Mouse (Mus musculus) limb, embryonic 11.5 days (tissue): ENCODE measurements around the gene Cd40lg. TPM values are rescaled to one million over a fixed set of nuclear protein-coding genes. Genes with fewer than 3 reads are reported as not detected.

Source experiments
- ATAC-seq: fragments of 200-750 bp; cut with Nextera tagmentation; 2 replicates; pipeline ENCODE4 v1.8.0; 2017; ENCODE audit warnings: low read depth; ENCODE audit not compliant: insufficient number of reproducible peaks, low FRiP score, low TSS enrichment
- DNase-seq: peaks from one replicate; pipeline ENCODE4 v3.0.0-alpha.2; 2015; ENCODE audit warnings: low spot score
- H3K27ac ChIP-seq: fragments of 300-500 bp; sonication (generic); replicated peaks from 2 replicates; pipeline ENCODE4 v1.5.1; 2014; ENCODE audit warnings: low read depth, mild to moderate bottlenecking, low read length
- H3K27me3 ChIP-seq: fragments of 300-500 bp; sonication (generic); 2 replicates; pipeline ENCODE4 v1.6.1; 2014; ENCODE audit warnings: mild to moderate bottlenecking, low read length, mixed read lengths; ENCODE audit not compliant: control insufficient read depth, insufficient read depth
- H3K36me3 ChIP-seq: fragments of 300-500 bp; sonication (generic); 2 replicates; pipeline ENCODE4 v1.6.1; 2014; ENCODE audit warnings: mild to moderate bottlenecking, low read length, moderate library complexity, mixed read lengths; ENCODE audit not compliant: control insufficient read depth, insufficient read depth
- H3K4me1 ChIP-seq: fragments of 300-500 bp; sonication (generic); 2 replicates; pipeline ENCODE4 v1.6.1; 2014; ENCODE audit warnings: low read length, mixed read lengths; ENCODE audit not compliant: control insufficient read depth, insufficient read depth
- H3K4me2 ChIP-seq: fragments of 300-500 bp; sonication (generic); 2 replicates; pipeline ENCODE4 v1.6.1; 2014; ENCODE audit warnings: low read depth, mild to moderate bottlenecking, moderate library complexity; ENCODE audit not compliant: severe bottlenecking
- H3K4me3 ChIP-seq: fragments of 300-500 bp; sonication (generic); 2 replicates; pipeline ENCODE4 v1.5.1; 2014; ENCODE audit warnings: low read depth, low read length
- H3K9ac ChIP-seq: fragments of 300-500 bp; sonication (generic); 2 replicates; pipeline ENCODE4 v1.6.1; 2014; ENCODE audit warnings: mild to moderate bottlenecking, low read length
- H3K9me3 ChIP-seq: fragments of 300-500 bp; sonication (generic); 2 replicates; pipeline ENCODE4 v1.6.1; 2016; ENCODE audit warnings: low read length; ENCODE audit not compliant: control insufficient read depth
- WGBS: fragments of 180-500 bp; shearing (Covaris S2); extraction: QIAGEN DNeasy Blood & Tissue Kit; methylation state at CpG from one replicate; pipeline ENCODE4 v1.1.7; 2014; 5-methylcytosine and 5-hydroxymethylcytosine counted together
- polyA plus RNA-seq: library from polyadenylated mRNA; unstranded; fragments of >200 nt; fragmentation: Nextera tagmentation; extraction: Ambion mirVana; gene quantifications from 2 replicates; pipeline ENCODE4 v1.2.1, GENCODE M21; 2014

The Cd40lg gene
- not detected in 2 replicates for polyA plus RNA-seq

- no peak within 1 kb of the TSS for H3K9ac ChIP-seq
- ATAC-seq (no peak), DNase-seq (no peak)
- no peaks in the 10 kb centered on the region for H3K36me3 ChIP-seq
- H3K27me3 ChIP-seq = no peaks in the 10 kb centered on the region
- no peak within 1 kb of the TSS for H3K4me3 ChIP-seq
- H3K27ac ChIP-seq = no peak within 1 kb of the TSS
- no peaks in the 10 kb centered on the region for H3K9me3 ChIP-seq
- no peak within 1 kb of the TSS for H3K4me2 ChIP-seq
- no peaks in the 10 kb centered on the region for H3K4me1 ChIP-seq
- 92% methylated on average over 9 of the region's 9 CpGs for WGBS
These were observed at the start of gene Cd40lg for GRCm38 (mm10) chrX:57211876-57212275. Gene Cd40lg, plus strand, starts transcription at chrX:57212143.

- DNase-seq (no peak), ATAC-seq (no peak)
- 77% methylated on average over 1 of the region's 1 CpGs for WGBS
- Histone ChIP-seq H3K4me3 (no peak overlapping the region), H3K9me3 (no peaks in the 10 kb centered on the region), H3K4me2 (no peak overlapping the region), H3K27me3 (no peaks in the 10 kb centered on the region), H3K9ac (no peak overlapping the region), H3K27ac (no peak overlapping the region), H3K4me1 (no peaks in the 10 kb centered on the region), H3K36me3 (no peaks in the 10 kb centered on the region)
These were observed 45.4 kb upstream of the Cd40lg start for GRCm38 (mm10) chrX:57166549-57166948.

GRCm38 (mm10) chrX:57171269-57171668 lies 40.7 kb upstream of the Cd40lg start:
- no peak overlapping the region for H3K4me3 ChIP-seq
- H3K4me1 ChIP-seq = no peaks in the 10 kb centered on the region
- no peak overlapping the region for H3K4me2 ChIP-seq
- no peaks in the 10 kb centered on the region for H3K36me3 ChIP-seq
- H3K27me3 ChIP-seq = no peaks in the 10 kb centered on the region
- H3K27ac ChIP-seq = no peak overlapping the region
- DNase-seq = no peak
- H3K9ac ChIP-seq = no peak overlapping the region
- H3K9me3 ChIP-seq = no peaks in the 10 kb centered on the region
- no peak for ATAC-seq

- Histone ChIP-seq H3K27me3 (no peaks in the 10 kb centered on the region), H3K4me3 (no peak overlapping the region), H3K27ac (no peak overlapping the region), H3K36me3 (no peaks in the 10 kb centered on the region), H3K4me2 (no peak overlapping the region), H3K9me3 (no peaks in the 10 kb centered on the region), H3K9ac (no peak overlapping the region), H3K4me1 (no peaks in the 10 kb centered on the region)
- DNase-seq = no peak
- 94% methylated on average over 13 of the region's 13 CpGs for WGBS
- ATAC-seq = no peak
These were observed 34.6 kb upstream of the Cd40lg start for GRCm38 (mm10) chrX:57177225-57177779.

- no peak for DNase-seq
- 85% methylated on average over 2 of the region's 2 CpGs for WGBS
These were observed 29.5 kb upstream of the Cd40lg start for GRCm38 (mm10) chrX:57182470-57182869.

GRCm38 (mm10) chrX:57183359-57183758 lies 28.6 kb upstream of the Cd40lg start:
- WGBS = 87% methylated on average over 3 of the region's 3 CpGs
- ATAC-seq = no peak

More at GRCm38 (mm10) chrX:57182470-57182869, 29.5 kb upstream of the Cd40lg start:
- no peak overlapping the region for H3K27ac ChIP-seq
- H3K4me1 ChIP-seq = no peaks in the 10 kb centered on the region
- H3K4me3 ChIP-seq = no peak overlapping the region
- H3K4me2 ChIP-seq = no peak overlapping the region
- no peak for ATAC-seq
- H3K36me3 ChIP-seq = no peaks in the 10 kb centered on the region
- no peaks in the 10 kb centered on the region for H3K27me3 ChIP-seq
- no peaks in the 10 kb centered on the region for H3K9me3 ChIP-seq
- H3K9ac ChIP-seq = no peak overlapping the region

GRCm38 (mm10) chrX:57187301-57187700 lies 24.6 kb upstream of the Cd40lg start:
- Histone ChIP-seq H3K4me1 (no peaks in the 10 kb centered on the region), H3K4me3 (no peak overlapping the region), H3K9me3 (no peaks in the 10 kb centered on the region), H3K36me3 (no peaks in the 10 kb centered on the region), H3K4me2 (no peak overlapping the region), H3K27ac (no peak overlapping the region), H3K27me3 (no peaks in the 10 kb centered on the region), H3K9ac (no peak overlapping the region)
- 80% methylated on average over 8 of the region's 8 CpGs for WGBS
- ATAC-seq (no peak), DNase-seq (no peak)

More at GRCm38 (mm10) chrX:57183359-57183758, 28.6 kb upstream of the Cd40lg start:
- Histone ChIP-seq H3K36me3 (no peaks in the 10 kb centered on the region), H3K9me3 (no peaks in the 10 kb centered on the region), H3K27ac (no peak overlapping the region), H3K4me3 (no peak overlapping the region), H3K27me3 (no peaks in the 10 kb centered on the region), H3K4me1 (no peaks in the 10 kb centered on the region), H3K4me2 (no peak overlapping the region), H3K9ac (no peak overlapping the region)
- no peak for DNase-seq

GRCm38 (mm10) chrX:57189335-57189734 lies 22.6 kb upstream of the Cd40lg start:
- H3K27ac ChIP-seq = no peak overlapping the region
- H3K4me1 ChIP-seq = no peaks in the 10 kb centered on the region
- no peak overlapping the region for H3K4me2 ChIP-seq
- H3K9me3 ChIP-seq = no peaks in the 10 kb centered on the region
- DNase-seq (no peak), ATAC-seq (no peak)
- H3K27me3 ChIP-seq = no peaks in the 10 kb centered on the region
- H3K4me3 ChIP-seq = no peak overlapping the region
- 78% methylated on average over 5 of the region's 5 CpGs for WGBS
- no peak overlapping the region for H3K9ac ChIP-seq
- no peaks in the 10 kb centered on the region for H3K36me3 ChIP-seq

- DNase-seq (no peak), ATAC-seq (no peak)
- Histone ChIP-seq H3K4me2 (no peak overlapping the region), H3K27me3 (no peaks in the 10 kb centered on the region), H3K36me3 (no peaks in the 10 kb centered on the region), H3K4me1 (no peaks in the 10 kb centered on the region), H3K9me3 (no peaks in the 10 kb centered on the region), H3K9ac (no peak overlapping the region), H3K4me3 (no peak overlapping the region), H3K27ac (no peak overlapping the region)
- 84% methylated on average over 9 of the region's 9 CpGs for WGBS
These were observed 15.6 kb upstream of the Cd40lg start for GRCm38 (mm10) chrX:57196319-57196718.
